Mouse (Mus musculus) cerebellum, adult 18-20 months (tissue): ENCODE results near the gene Kdm3a.

ENCODE experiments used
- DNase-seq, 2 experiments: peaks; one replicate each; pipeline ENCODE4 v3.0.0; 2021

The Kdm3a gene

DNA sequence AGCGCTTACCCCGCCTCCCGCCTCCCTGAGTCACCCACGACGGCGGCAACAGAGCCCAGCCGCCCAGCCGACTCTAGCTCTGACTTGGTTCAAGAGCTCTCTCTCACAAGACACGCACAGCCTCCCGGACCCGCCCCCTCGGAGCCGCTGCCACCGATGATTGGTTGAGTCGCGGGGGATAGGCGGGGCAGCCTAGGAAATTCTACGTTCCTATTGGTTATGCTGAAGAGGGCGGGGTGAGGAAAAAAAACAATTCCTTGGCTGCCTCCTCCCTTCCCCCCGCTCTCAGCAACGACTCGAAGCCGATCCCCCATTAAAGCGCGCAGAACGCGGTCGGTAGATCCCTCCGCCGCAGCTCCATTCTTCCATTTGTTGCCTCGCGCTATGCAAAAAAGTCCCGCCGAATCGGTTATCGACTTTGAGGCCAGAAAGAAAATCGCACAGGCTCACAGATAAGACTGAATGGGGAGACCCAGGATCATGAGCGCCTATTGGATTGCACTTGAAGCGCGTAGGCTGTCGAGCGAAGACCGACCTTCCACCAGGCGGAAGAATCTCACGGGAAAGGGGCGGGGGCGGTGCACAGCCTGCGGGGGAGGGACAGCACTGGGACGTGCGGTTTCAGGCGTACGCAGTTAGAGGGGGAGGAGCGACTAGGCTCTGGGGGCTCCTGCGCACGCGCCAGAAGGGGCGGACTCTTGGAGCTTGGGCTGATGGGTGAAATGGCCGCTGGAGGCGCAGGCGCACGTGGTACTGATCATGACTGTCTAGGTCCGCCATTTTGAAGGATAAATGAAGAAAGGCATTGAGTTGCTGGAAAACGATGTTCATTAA, at the start of gene Kdm3a:
Gene Kdm3a (minus strand): TSS at position 162 of the 834 bp plus-strand sequence.
- DNase-seq: peak; percentile 97

DNA sequence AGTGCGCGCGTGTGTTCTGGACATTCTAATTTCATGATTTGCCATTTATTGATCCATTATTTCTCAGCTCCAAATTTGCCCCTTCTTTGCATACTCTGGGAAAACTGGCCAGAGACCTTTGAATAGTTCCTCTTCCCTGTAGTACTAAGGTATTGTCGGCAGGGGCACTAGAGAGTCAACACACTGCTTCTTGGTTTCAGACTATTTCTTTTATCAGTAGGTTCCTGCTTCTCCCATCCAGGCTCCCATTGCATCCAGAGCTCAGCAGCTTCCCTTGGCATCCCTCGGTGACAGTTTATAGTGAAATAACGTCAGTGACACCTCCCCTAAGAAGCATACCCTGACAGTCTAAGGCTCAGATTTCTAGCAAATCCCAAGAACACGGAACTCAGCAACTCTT, 46.1 kb upstream of the Kdm3a start:
- peak; percentile 6 to 17 for DNase-seq

DNA sequence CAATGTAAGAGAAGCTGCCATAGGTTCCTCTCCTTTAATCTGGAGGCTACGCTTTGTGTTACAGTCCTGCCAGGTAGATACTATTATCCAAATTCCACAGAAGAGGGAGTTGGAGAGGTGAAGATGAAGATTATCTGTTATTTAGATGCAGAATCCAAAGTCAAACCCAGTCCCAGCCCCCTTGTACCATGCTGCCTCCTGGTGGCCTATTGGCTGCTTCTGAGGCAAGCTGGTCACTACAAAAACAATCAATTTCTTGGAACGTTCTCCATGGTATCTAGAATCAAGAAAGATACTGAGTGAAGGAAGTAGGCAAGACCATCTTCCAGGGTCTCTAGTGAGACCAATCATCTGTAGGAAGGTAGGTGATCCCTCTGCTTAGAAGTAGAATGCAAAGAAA, 40.4 kb upstream of the Kdm3a start:
- DNase-seq: no peak

DNA sequence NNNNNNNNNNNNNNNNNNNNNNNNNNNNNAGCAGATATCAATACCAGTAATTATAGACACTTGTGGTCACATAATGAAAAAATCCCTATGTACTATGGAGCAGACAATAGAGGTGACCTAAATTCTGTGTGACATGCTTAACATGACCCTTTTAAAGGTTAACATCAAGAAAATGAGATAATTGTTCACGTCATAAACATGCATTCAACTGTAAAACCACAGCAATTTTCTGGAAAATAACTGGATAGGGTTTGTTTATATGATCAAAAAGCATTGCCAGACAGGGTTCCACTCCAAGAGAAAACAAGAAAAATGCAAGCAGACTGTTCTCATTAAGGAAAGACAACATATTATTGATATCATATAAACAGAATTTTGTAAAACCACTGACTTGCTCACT, 31.7 kb upstream of the Kdm3a start:
- no peak for DNase-seq

DNA sequence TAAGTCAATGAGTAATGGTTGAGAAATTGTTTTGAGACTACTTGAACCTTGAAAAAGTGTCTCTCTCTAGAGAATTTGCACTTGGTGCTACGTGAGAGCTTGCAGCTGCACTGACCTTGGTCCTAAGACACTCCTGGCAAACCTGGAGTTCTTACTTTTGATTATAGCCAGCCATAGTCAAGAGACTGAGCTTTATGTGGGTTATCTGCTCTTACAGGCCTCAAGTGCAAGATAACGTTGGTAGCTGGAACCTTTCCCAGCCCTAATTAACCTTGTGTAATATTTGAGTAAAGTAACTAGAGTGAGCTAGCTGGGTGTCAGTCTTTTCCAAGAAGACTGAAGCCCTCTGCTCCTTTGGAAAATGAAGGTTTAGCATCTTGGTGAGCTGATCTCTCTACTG, 25.5 kb upstream of the Kdm3a start:
- DNase-seq: no peak

DNA sequence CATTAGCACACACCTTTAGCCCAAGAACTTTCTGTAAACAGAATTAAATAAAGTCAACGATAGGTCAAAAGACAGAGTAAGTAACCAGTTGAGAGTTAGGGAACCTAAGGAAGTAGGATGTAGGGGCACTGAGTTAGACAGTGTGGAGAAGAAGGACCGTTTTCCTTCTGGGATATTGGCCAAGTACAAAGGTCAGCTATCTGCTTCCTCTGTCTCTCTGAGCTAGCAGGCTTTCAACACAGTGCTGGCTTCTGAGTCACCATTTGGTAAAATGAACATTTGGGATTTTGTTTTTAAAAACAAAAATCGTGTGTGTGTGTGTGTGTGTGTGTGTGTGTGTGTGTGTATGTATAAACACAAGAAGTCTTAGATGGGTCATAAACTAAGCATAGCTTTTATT, 23.0 kb upstream of the Kdm3a start:
- DNase-seq: no peak

DNA sequence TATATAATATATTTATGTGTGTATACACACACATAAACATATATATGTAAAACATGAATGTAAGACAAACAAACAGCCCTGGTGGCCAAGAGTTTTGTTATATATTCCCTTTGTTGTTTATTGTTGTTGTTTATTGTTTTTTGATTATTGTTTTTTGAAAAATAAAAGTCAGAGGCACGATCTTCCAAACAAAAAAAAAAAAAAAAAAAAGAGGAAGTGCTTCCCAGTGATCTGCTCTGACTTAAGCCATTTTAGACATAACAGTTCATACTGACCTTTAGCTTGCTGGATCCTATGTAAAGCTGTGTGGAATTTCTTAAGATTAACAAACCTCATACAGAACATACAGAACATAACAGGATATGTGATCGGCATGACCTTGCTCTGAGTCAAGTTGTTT, 19.1 kb upstream of the Kdm3a start:
- DNase-seq: no peak

DNA sequence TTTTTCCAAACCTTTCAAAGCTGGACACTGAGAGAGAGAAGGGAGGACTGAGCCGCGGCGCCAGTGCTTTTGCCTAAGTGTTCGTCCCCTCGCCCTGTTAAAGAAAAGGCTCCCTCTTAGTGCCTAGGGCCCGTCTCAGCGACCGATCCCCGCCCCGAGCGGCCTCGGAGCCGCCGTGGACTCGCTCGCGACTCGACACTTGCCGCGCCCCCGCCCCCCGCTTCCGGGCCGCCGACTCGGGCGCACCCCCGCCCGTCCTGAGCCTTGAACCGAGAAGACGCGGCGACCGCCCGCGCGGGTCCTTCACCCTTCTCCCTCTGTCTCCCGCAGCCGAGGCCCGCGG, 333 bp downstream of the Kdm3a start:
- DNase-seq: no peak

DNA sequence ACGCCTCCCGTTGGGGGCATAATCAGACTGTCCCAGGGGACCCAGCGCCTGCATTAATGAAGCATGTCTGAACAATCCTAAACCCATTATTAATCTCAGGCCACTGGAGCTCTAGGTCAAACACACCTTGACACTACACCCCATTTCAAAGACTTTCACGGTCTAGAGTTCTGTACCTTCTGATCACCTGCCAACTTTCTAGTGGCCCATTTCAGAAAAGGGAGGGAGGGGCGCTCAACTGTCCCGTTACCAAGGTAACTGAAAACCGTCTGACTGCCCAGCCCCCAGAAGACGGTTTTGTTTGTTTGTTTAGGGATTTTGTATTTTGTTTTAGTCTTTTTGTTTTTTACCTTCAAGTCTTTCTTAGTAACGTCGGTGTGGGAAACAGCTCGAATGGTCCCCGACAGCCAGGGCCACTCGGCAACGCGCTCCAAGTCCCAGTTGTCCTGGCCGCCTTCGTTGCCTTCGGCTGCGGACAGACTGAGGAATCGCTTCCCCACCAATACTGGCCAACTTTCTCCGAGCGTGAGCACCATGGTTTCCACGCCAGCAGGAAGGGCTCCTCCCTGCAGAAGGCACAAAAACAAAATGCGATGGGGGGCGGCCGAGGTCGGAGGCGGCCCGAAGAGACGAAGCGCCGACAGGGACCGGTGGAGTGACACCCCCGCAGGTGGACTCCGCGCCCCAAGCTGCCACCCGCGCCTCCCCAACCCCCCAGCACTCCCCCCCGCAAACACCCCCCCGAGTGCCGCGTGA, 906 bp downstream of the Kdm3a start:
- DNase-seq: peak; percentile 59 to 60

DNA sequence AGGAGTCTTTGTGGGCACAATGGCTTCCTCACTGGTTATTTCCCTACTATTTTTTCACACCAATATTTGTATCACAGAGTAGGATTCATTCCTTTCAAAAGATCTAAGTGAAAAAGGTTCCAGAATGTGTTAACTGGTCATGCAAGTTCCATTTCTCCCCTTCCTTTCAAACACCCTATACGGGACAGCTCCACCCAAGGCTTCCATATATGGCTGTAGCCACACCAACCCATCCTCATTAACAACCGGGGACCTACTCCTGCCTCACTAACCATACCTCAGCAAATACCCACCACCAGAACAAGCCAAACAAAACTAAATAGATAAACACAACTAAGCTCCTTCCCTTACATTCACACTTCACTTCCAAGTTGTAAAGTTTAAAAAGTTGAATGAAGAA, 1.6 kb downstream of the Kdm3a start:
- DNase-seq: no peak

DNA sequence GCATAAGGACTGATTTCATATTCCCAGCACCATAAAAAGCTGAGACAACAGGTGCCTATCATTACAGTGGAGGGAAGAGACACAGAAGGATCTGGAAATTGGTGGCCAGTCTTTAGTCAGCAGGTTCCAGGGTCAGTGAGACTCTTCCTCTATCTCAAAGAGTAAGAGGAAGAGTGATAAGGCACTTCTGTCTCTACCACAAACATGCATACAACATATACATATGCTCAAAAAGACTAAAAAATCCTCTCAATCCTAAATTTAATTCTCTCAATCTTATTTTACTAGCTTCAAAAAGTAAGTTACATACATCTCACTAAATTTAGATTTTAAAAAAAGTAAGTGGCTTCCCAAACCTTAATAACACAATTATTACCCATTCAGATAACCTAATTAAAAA, 5.5 kb downstream of the Kdm3a start:
- no peak for DNase-seq

DNA sequence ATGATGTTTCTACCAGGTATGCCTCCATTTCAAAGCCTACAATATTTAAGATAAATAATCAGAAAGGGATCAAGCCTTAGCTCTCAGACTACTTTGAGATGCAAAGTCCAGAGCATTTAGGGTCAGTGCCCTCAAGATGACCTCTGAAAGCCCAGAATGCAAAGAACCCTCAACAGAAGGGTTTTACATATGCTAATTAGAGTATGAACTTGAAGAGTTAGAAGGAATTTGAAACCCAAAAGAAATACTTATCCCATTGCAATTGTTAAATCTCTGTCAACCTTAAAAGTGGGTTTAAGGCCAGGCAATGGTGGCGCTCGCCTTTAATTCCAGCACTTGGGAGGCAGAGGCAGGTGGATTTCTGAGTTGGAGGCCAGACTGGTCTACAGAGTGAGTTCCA, 6.8 kb downstream of the Kdm3a start:
- DNase-seq: no peak

DNA sequence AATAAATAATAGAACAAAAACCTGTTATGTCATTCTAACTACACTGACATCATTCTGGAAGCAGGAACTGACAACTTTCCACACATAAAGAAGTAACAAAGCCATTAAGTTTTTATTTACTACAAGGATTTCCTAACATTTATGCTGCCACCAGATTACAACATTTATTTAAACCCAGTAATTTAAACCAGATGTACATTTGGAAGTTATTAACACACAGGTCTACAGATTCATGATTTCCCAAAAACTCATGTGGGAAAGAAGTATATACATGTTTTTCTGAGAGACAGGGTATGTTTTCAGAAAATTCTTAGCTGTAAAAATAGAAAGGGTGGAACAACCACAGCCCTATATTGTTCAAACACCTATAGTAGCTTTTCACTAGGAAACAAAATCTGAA, 8.1 kb downstream of the Kdm3a start:
- no peak for DNase-seq

DNA sequence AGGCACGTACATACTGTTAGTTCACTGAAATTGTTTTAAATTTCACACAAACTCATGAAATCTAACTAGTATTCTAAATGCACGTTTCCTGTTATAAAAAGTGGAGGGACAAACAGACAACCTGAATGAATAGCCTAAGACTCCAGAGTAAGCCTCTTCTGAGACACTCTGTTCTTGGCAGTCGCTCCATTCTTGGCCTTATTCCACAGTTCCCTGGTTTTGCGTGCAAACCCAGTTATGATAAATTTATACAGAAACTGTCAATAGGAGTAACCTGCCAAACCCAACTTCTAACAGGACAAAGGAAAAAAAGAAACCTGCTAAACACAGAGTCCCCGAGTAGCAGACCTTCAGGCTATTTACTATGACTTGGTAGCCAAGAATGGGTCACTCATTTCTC, 10.8 kb downstream of the Kdm3a start:
- peak; percentile 34 to 36 for DNase-seq

DNA sequence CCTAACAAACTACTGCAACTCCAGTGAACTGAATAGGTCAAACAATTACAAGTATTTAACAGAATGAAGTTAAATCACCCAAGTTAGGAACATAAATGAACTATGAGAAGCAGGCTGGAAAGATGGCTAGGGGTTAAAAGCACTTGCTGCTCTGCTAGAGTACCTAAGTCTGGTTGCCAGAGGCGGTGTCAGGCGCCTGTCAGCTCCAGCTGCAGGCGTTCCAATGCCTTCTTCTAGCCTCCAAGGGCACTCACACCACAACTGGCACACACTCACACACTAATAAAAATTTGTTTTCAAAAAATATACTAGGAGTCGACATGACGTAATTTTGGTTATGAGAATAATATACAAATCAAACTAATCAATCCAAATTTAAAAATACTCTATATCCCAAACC, 11.2 kb downstream of the Kdm3a start:
- DNase-seq: no peak

DNA sequence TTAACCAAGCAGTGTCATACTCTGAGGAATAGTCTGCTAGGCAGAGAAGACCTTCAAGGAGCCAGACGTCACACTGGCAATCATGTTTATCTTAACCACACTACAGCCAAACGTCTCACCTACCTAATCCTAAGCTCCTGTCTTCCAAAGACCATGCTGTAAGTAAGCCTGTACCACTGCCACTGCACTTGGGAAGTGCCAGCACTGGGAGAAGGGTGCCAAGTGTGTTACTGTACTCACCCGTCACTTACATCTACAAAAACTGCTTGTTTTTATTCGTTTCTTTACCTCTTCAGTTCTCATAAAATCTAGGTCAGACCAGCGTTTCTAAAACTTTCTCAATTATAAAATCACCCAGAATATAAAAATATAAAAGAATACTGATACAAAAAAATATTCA, 15.8 kb downstream of the Kdm3a start:
- no peak for DNase-seq

DNA sequence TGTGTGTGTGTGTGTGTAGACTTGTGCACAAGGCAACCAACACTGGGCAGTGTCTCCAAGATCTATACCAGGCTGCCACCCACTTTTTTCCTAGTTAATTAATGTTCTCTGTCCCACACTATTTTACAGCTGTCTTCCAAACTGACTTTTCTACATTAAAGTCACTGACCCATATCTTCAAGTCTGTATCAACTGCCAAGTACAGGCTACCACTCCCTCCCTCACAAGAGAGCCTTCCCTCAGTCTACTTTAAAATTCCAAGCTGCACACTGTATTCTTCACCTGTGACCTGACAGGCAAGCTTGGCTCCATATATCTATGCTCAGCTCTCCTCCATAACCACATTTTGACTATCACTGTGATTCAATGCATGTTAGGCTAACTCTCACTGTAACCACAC, 19.6 kb downstream of the Kdm3a start:
- DNase-seq: no peak

DNA sequence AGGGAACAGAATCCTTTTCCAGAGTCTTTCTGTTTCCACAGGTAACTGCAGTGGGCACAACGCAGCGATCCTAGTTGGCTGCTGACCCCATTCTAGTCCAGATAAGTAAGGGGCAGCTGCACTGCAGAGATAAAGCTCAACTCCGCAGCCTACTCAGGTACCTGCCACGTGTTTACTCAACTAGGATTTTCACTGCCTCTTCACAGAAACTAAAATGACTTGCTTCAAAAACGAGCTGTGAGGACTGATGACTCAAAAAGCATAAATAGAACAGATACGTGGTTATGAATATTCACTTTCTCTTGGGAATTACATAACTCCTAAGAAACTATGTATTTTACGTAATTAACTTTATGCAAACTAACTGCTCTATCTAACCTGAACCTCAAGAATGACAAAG, 22.8 kb downstream of the Kdm3a start:
- no peak for DNase-seq

DNA sequence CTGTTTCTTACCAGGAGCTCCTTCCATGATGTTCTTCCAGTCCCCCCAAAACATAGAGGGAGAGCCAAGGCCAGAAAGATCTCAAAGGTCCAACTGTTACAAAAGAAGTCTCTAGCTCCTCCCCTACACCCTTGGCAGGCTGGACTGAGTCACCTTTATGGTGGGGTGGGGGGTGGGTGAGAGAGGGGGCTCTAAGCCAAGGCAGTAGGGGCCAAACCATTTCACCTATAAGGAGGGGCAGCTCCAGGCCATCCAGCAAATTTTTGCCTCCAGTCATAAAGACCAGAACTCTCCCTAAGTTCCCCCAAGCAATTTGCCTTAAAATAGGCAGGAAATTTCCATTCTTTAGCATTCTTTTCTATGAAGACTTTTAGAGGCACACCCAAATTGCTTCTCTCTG, 23.8 kb downstream of the Kdm3a start:
- no peak for DNase-seq

DNA sequence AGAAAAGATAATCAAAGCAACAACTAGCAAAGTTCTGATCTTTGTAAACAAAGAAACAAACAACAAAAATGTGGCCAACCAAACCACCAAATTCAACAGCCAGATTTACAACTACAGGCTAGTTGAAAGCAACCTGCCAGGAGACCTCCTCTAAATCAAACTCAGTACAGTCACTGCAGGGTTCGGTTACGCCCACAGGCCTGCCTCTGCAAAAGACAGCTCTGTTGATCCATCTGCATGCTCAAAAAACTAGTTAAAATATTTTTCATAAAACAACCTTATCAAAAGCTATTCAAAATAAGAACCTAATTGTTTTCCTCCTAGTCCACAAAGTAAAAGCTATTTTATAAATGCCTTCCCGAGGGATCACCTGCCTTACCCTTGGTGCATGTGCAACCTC, 25.0 kb downstream of the Kdm3a start:
- no peak for DNase-seq

DNA sequence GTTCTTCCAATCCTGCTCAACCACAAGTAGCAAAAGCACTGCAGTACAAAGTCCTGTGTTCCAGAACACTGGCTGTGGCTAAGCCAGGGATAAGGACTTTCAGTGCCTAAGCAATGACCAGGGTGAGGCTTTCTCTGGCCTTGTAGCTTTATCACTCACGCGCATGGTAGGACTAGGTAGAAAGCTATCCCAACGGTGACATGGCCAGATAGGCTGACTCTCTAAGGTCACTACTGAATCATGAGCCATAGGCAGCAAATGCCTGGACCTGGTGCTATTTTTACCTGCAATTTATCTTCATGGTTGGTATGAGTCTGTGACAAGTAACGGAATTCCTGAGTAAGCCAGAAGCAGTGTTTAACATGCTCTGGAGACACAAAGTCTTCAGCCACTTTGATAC, 42.6 kb downstream of the Kdm3a start:
- no peak for DNase-seq

DNA sequence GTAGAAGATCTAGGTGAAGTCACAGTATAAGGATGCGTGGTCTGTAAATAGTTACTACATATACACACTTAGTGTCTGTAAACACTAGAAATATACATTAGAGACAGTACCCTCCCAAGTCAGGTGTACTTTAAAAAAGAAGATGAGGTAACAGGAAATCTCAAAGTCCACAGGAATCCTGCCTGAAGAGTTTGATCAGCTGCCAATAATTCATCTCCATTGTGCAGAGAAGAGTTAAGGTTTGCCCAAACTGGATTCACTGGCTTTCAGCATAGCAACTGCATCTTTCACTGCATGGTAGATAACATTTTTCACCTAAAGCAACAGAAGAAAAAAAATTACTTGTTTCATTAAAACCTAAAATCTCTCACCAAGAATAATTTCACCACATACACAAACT, 43.4 kb downstream of the Kdm3a start:
- no peak for DNase-seq

DNA sequence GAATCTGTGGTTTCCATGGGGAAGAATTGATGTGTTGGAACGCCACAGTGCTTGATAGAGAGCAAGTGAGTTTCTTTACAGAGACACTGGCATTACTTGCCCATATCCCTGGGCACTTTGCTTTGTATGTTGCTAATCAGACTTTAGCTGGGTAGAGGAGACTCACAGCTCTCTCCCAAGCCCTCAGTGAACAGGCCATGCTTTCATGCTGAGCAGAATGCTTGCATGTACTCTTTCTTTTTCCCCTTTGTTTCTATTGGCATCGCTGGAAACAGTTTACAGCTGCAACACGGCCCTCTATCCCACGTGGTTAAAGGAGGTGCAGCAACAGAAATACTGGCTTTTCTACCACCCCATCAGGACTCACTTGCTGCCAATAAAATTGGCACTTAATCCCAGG, 49.6 kb downstream of the Kdm3a start:
- no peak for DNase-seq

DNA sequence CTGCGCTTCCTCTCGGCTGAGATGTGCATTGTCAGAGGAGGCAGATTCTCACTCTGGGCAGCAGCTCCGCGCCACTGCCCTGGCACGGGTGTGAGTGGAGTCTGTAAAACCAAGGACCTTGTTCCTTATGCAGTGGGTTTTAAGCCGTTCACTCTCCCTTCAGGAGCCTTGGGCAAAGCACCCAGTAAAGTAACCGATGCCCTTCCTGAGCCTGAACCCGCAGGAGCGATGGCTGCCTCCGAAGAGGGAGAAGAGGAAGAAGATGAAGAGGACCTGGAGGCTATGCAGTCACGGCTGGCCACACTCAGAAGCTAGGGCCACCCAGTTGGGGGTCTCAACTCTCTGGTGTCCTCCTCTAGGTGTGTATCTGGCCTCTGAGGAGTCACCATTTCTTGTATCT, 53.3 kb downstream of the Kdm3a start:
- no peak for DNase-seq

DNA sequence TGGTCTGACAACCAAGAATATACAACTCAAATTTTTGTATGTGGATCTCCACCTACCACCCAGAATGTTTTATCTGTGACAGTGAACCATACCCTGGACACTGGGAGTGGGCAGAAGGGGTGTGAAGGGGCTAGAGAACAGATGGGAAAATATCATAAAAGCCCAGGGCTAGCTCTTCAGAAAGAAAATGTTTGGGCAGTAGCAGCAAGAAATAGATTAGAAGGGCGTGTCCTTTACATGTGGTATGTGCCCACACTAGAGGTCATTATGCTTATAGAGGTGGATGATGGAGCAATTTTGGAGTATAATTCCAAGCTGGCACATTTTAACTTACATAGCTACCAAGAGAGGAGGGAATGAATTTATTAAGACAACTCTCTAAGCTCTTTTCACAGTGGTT, 57.4 kb downstream of the Kdm3a start:
- DNase-seq: no peak
